Mouse (Mus musculus): ENCODE data around the gene Mak.

GRCm38 (mm10) chr13:41103841-41104525, 24.5 kb upstream of the Mak start:
- TF ChIP-seq ZMIZ1 (IDR thresholded peaks at IDR 0.05; ENCODE audit: low read depth, low read length) (no peak), POLR2A (IDR thresholded peaks at IDR 0.05; ENCODE audit: control insufficient read depth in 1 of 2, insufficient read depth in 1 of 2, low read depth in 1 of 2, low read length in 2 of 2, poor library complexity in 1 of 2) (no peak), SIN3A (IDR thresholded peaks at IDR 0.05; ENCODE audit: low read length) (no peak), MAX (IDR thresholded peaks at IDR 0.05; ENCODE audit: low read length) (no peak), NELFE (IDR thresholded peaks at IDR 0.05; ENCODE audit: low read depth, low read length) (no peak), MYC (IDR thresholded peaks at IDR 0.05; ENCODE audit: low read depth, low read length) (no peak), CTCF (IDR thresholded peaks at IDR 0.05 in 2 of 3, conservative IDR thresholded peaks at IDR 0.05 in 1 of 3; ENCODE audit: control insufficient read depth in 1 of 3, insufficient read depth in 1 of 3, low read depth in 2 of 3, low read length in 3 of 3, poor library complexity in 1 of 3, severe bottlenecking in 1 of 3) (no peak), ZC3H11A (IDR thresholded peaks at IDR 0.05; ENCODE audit: low read depth, low read length) (no peak), CHD2 (IDR thresholded peaks at IDR 0.05; ENCODE audit: low read length) (no peak), E2F4 (IDR thresholded peaks at IDR 0.05; ENCODE audit: borderline replicate concordance, low read depth, low read length) (no peak), MAZ (IDR thresholded peaks at IDR 0.05; ENCODE audit: low read depth, low read length) (no peak)

All from MEL (cell line).